In the genomic region with DNA sequence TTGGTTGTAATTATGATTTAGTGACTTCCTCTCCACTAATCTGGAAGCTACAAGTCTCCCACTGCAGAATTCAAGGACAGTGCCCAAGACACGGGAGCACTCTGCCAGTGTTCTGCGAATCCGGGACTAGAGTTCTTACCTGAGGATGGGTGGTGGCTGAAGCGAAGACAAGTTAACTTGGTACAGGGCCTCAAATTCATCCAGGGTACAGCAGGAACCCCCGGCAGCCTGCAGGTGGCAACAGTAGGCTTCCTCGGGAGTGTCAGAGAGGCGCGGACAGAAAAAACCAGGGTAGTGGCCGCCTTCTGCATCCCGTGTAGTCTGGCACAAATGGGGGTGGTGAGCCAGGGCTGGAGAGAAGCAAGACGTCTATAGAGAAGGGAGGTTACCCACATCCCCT, we compare ENCODE assay signal across 8 mouse cellular contexts. TPM values are rescaled to one million over a fixed set of nuclear protein-coding genes. Genes with fewer than 3 reads are reported as not detected.
DNase-seq lines count a peak whose midpoint lies in the region; ATAC-seq and TF ChIP-seq lines count a peak whose summit lies in the region.

A gene (minus strand): TSS at position 213 of the 400 bp plus-strand sequence.

- H3K27me3 ChIP-seq in hindbrain, embryonic 11.5 days (ENCODE audit: control insufficient read depth, insufficient read depth, low read length) = no peaks in the 10 kb centered on the region
- no peaks in the 10 kb centered on the region for H3K27me3 ChIP-seq in lung, postnatal 0 days (replicated peaks; ENCODE audit: insufficient read depth, low read length)

- peak within 1 kb of the TSS; percentile 74 for H3K27ac ChIP-seq in hindbrain, embryonic 11.5 days (ENCODE audit: low read depth, low read length)
- H3K27ac ChIP-seq in lung, postnatal 0 days (ENCODE audit: low read length) = peak within 1 kb of the TSS; percentile 90

- peak; percentile 55 for ATAC-seq in hindbrain, embryonic 11.5 days (ENCODE audit: low FRiP score)
- ATAC-seq in lung, postnatal 0 days = peak; percentile 72

- no peaks in the 10 kb centered on the region for H3K9me3 ChIP-seq in hindbrain, embryonic 11.5 days (ENCODE audit: control insufficient read depth, low read length)
- no peaks in the 10 kb centered on the region for H3K9me3 ChIP-seq in lung, postnatal 0 days (ENCODE audit: low read length)

- H3K4me1 ChIP-seq in hindbrain, embryonic 11.5 days (replicated peaks; ENCODE audit: control insufficient read depth, insufficient read depth, low read length) = peaks cover 10% of the 10 kb centered on the region; the same call in 1 of the 2 replicates
- peaks cover 15% of the 10 kb centered on the region; the same call in 1 of the 2 replicates for H3K4me1 ChIP-seq in lung, postnatal 0 days (ENCODE audit: insufficient read depth, low read depth, low read length)

- peak within 1 kb of the TSS; percentile 84 for H3K4me2 ChIP-seq in hindbrain, embryonic 11.5 days (replicated peaks; ENCODE audit: low read depth, low read length)
- H3K4me2 ChIP-seq in lung, postnatal 0 days (replicated peaks; ENCODE audit: low read depth, low read length) = peak within 1 kb of the TSS; percentile 75

- DNase-seq in T-cell, adult 2 months (ENCODE audit: low spot score) = peak; percentile 78
- peak; percentile 75 to 76 for DNase-seq in cerebellum, postnatal 10 days
- peak; percentile 50 to 52 for DNase-seq in frontal cortex, postnatal 14 days (ENCODE audit: low spot score in 2 of 2)
- DNase-seq in hindbrain, embryonic 11.5 days (ENCODE audit: low spot score) = peak; percentile 78
- peak; percentile 44 for DNase-seq in layer of hippocampus, adult 9-10 months (ENCODE audit: low spot score)
- DNase-seq in lung, postnatal 0 days (ENCODE audit: low spot score) = peak; percentile 93
- peak; percentile 72 for DNase-seq in ovary, postnatal 36 days (ENCODE audit: low spot score)
- DNase-seq in thymus, postnatal 25 days = peak; percentile 85

- peak within 1 kb of the TSS; percentile 62 for H3K4me3 ChIP-seq in hindbrain, embryonic 11.5 days (ENCODE audit: low read depth, low read length)
- H3K4me3 ChIP-seq in lung, postnatal 0 days (ENCODE audit: low read depth, low read length) = peak within 1 kb of the TSS; percentile 59

- WGBS in hindbrain, embryonic 11.5 days = 4% methylated on average over 11 of the region's 11 CpGs
- WGBS in lung, postnatal 0 days = 2% methylated on average over 11 of the region's 11 CpGs

- peak within 1 kb of the TSS; percentile 58 for H3K9ac ChIP-seq in hindbrain, embryonic 11.5 days (ENCODE audit: low read depth, low read length)
- peak within 1 kb of the TSS; percentile 51 for H3K9ac ChIP-seq in lung, postnatal 0 days (replicated peaks; ENCODE audit: low read depth)

- peak; percentile 81 for TF ChIP-seq CTCF in lung, postnatal 0 days (IDR thresholded peaks at IDR 0.05)

- H3K36me3 ChIP-seq in hindbrain, embryonic 11.5 days (ENCODE audit: control insufficient read depth, insufficient read depth, low read length) = no peaks in the 10 kb centered on the region
- H3K36me3 ChIP-seq in lung, postnatal 0 days (ENCODE audit: insufficient read depth, low read length) = peaks cover 12% of the 10 kb centered on the region

- TF ChIP-seq EP300 in lung, postnatal 0 days (IDR thresholded peaks at IDR 0.05) = no peak

RNA-seq across cellular contexts. Expression of the gene that starts here (rescaled TPM):
- polyA plus RNA-seq in hindbrain, embryonic 11.5 days (2014; fragmentation: Nextera tagmentation; extraction: Ambion mirVana) = 23.4 and 30.4 TPM in 2 replicates
- 30.3 and 32.9 TPM in 2 replicates for polyA plus RNA-seq in lung, postnatal 0 days (2015; fragmentation: Nextera tagmentation; extraction: Ambion mirVana)

Comparison
In these comparisons a context has a peak if more than half of its experiments do, and no peak if none do; other contexts are left out.
1. Peak in every context shown above with its lines: DNase-seq, ATAC-seq, H3K4me3 ChIP-seq and H3K27ac ChIP-seq.